Mouse (Mus musculus) gastrocnemius, adult 18-20 months (tissue): ENCODE measurements around the gene Clip3. TPM values are rescaled to one million over a fixed set of nuclear protein-coding genes. Genes with fewer than 3 reads are reported as not detected.

Experiments
- DNase-seq: peaks from one replicate; pipeline ENCODE4 v3.0.0; 2021; ENCODE audit warnings: low spot score
- long read RNA-seq, 2 experiments: library from polyadenylated mRNA; stranded (forward); transcript quantifications; one replicate each; pipeline ENCODE4 v2.0.0; 2021
- total RNA-seq, 2 experiments: library from RNA; stranded (reverse); gene quantifications; 2 replicates each; pipeline ENCODE4 v1.2.3; 2021

Clip3 gene
- 1 to 10 TPM; 3.2 to 4.3 TPM for total RNA-seq
- long read RNA-seq, experiment 1: 0 reads
- long read RNA-seq, experiment 2: 0 reads

GRCm38 (mm10) chr7:30291215-30292131 is at the start of gene Clip3:
TSS of gene Clip3 (plus strand) at chr7:30291728.
- DNase-seq: peak; percentile 57

GRCm38 (mm10) chr7:30251956-30252954 is 39.3 kb upstream of the Clip3 start:
- DNase-seq: peak; percentile 54

- DNase-seq: no peak
These were observed 26.5 kb upstream of the Clip3 start for GRCm38 (mm10) chr7:30265041-30265440.

- DNase-seq: no peak
These were observed 26.0 kb upstream of the Clip3 start for GRCm38 (mm10) chr7:30265531-30265930.

- no peak for DNase-seq
These were observed 25.6 kb upstream of the Clip3 start for GRCm38 (mm10) chr7:30265935-30266334.

GRCm38 (mm10) chr7:30266780-30267179 is 24.7 kb upstream of the Clip3 start:
- DNase-seq: no peak

- DNase-seq: no peak
These were observed 21.9 kb upstream of the Clip3 start for GRCm38 (mm10) chr7:30269641-30270040.

- no peak for DNase-seq
These were observed 17.1 kb upstream of the Clip3 start for GRCm38 (mm10) chr7:30274383-30274782.

- DNase-seq: no peak
These were observed 12.6 kb upstream of the Clip3 start for GRCm38 (mm10) chr7:30278911-30279310.

- DNase-seq: no peak
These were observed 12.0 kb upstream of the Clip3 start for GRCm38 (mm10) chr7:30279536-30279935.

- peak; percentile 93 for DNase-seq
These were observed 11.4 kb upstream of the Clip3 start, which contains the start of the genes Thap8 and Wdr62 for GRCm38 (mm10) chr7:30279951-30280669. TSS of gene Thap8 (plus strand) at chr7:30280094. TSS of gene Wdr62 (minus strand) at chr7:30280419.

- DNase-seq: peak; percentile 89
These were observed 10.8 kb upstream of the Clip3 start for GRCm38 (mm10) chr7:30280670-30281138.

GRCm38 (mm10) chr7:30281522-30281921 is 10.0 kb upstream of the Clip3 start:
- DNase-seq: no peak

GRCm38 (mm10) chr7:30282740-30283139 is 8.8 kb upstream of the Clip3 start:
- peak; percentile 56 for DNase-seq

- DNase-seq: no peak
These were observed 4.7 kb upstream of the Clip3 start for GRCm38 (mm10) chr7:30286701-30287410.

GRCm38 (mm10) chr7:30288046-30288445 is 3.5 kb upstream of the Clip3 start:
- no peak for DNase-seq

- no peak for DNase-seq
These were observed 2.3 kb upstream of the Clip3 start for GRCm38 (mm10) chr7:30289071-30289713.

- DNase-seq: no peak
These were observed 1.7 kb upstream of the Clip3 start for GRCm38 (mm10) chr7:30289714-30290399.

- DNase-seq: no peak
These were observed 2.3 kb downstream of the Clip3 start for GRCm38 (mm10) chr7:30293795-30294194.
